Mouse (Mus musculus) liver (tissue): ENCODE data around the gene Zfp953.
"Not testable (repeated sequence)": the region's sequence is repeated elsewhere in the genome, so short reads cannot be mapped to it uniquely, and the experiment has no call there.

Experiments used
- DNase-seq: peaks from one replicate; pipeline ENCODE4 v3.0.0-alpha.2; 2020; ENCODE audit warnings: mixed read lengths

Zfp953 gene

GRCm38 (mm10) chr13:67360131-67360744 lies at the start of gene Zfp953, which contains the start of gene Gm28044:
Gene Zfp953, minus strand, starts transcription at chr13:67360605.
Gene Gm28044, minus strand, starts transcription at chr13:67360536.
- DNase-seq: peak; percentile 80

GRCm38 (mm10) chr13:67399183-67399903 lies 38.9 kb upstream of the Zfp953 start, which contains the start of gene Zfp429:
Gene Zfp429, minus strand, starts transcription at chr13:67399819.
- peak; percentile 64 for DNase-seq

GRCm38 (mm10) chr13:67376255-67376654 lies 15.8 kb upstream of the Zfp953 start:
- not testable (repeated sequence) for DNase-seq

- peak; percentile 68 for DNase-seq
These were observed 14.9 kb upstream of the Zfp953 start, which contains the start of the genes Gm28041 and Zfp456 for GRCm38 (mm10) chr13:67375050-67375911. Gene Gm28041, minus strand, starts transcription at chr13:67375733. Gene Zfp456, minus strand, starts transcription at chr13:67375810.

GRCm38 (mm10) chr13:67351854-67352253 lies 8.6 kb downstream of the Zfp953 start:
- no peak for DNase-seq

GRCm38 (mm10) chr13:67343422-67343821 lies 17.0 kb downstream of the Zfp953 start:
- no peak for DNase-seq

GRCm38 (mm10) chr13:67332877-67333276 lies 27.5 kb downstream of the Zfp953 start:
- DNase-seq: peak; percentile 3

GRCm38 (mm10) chr13:67332019-67332724 lies 28.2 kb downstream of the Zfp953 start, which contains the start of gene Zfp595:
Gene Zfp595, minus strand, starts transcription at chr13:67332570.
- DNase-seq: peak; percentile 76

GRCm38 (mm10) chr13:67306718-67307117 lies 53.7 kb downstream of the Zfp953 start:
- DNase-seq: no peak

- peak; percentile 74 for DNase-seq
These were observed 54.4 kb downstream of the Zfp953 start, which contains the start of gene Zfp457 for GRCm38 (mm10) chr13:67305822-67306672. Gene Zfp457, minus strand, starts transcription at chr13:67306485.
